Mouse (Mus musculus): ENCODE measurements at regions not wholly inside any gene's neighbourhood (a gene's known extent, or its start where the extent isn't known, plus 50 kb on each side); places are given as distances from the start of the nearest gene placed in this dataset.

DNA sequence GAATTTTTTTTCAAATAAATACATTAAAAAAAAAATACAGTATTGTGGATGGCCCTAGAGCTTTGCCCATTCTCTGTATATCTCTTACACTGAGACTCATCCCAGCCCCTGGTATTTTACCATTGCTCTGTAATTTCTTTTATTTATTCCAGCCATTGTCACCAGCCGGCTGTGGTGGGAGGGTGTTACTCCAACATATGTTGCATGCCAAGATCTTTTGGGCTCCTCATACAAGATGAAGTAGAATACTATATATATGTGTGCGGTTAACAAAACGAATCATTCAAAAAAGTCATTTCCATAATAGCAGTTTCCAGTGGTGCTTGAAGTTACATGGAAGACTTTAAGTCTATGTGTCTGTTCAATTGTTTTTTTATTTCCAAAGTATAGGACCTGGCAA lies 268.0 kb upstream of the Npvf start:
- TF ChIP-seq CTCF (IDR thresholded peaks at IDR 0.05; ENCODE audit: low read depth, low read length) (no peak), POLR2A (IDR thresholded peaks at IDR 0.05; ENCODE audit: extremely low read depth, insufficient read depth, low read length) (no peak)
- Histone ChIP-seq H3K27me3 (ENCODE audit: control insufficient read depth, insufficient read depth, low read length) (no peaks in the 10 kb centered on the region), H3K4me1 (ENCODE audit: control insufficient read depth, insufficient read depth, low read length) (no peaks in the 10 kb centered on the region), H3K9ac (ENCODE audit: low read depth, low read length) (no peak overlapping the region), H3K27ac (replicated peaks; ENCODE audit: insufficient read depth, low read depth, low read length) (no peak overlapping the region), H3K79me2 (ENCODE audit: control insufficient read depth, insufficient read depth, low read length) (no peaks in the 10 kb centered on the region), H3K4me3 (ENCODE audit: insufficient read depth, low read depth, low read length) (no peak overlapping the region), H3K36me3 (ENCODE audit: control insufficient read depth, insufficient read depth, low read length) (no peaks in the 10 kb centered on the region)
- no peak for DNase-seq (ENCODE audit: extremely low read depth, low read depth, low spot score)
- WGBS = 92% methylated on average over 3 of the region's 3 CpGs

DNA sequence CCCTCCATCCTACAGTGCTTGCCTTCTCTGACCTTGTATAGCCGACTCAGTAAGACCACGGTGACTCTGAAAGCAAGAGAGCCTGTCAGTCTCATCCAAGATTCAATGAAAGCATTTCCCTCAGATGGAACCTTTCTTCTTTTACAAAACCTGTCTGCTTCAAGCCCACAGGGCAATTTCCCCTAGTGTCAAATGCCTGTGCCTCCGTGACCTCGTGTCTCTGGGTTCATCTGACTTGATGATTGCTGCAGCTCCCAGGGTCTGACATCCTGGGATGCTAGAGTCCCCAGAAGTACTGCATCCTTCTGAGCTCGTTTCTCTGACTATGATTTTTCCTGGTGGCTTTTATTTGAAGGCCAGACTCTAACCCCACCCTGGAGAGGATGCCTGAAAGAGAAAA lies 270.3 kb upstream of the Npvf start:
- Histone ChIP-seq H3K79me2 (ENCODE audit: control insufficient read depth, insufficient read depth, low read length) (no peaks in the 10 kb centered on the region), H3K4me3 (ENCODE audit: insufficient read depth, low read depth, low read length) (no peak overlapping the region), H3K9ac (ENCODE audit: low read depth, low read length) (no peak overlapping the region), H3K4me1 (ENCODE audit: control insufficient read depth, insufficient read depth, low read length) (no peaks in the 10 kb centered on the region), H3K27me3 (ENCODE audit: control insufficient read depth, insufficient read depth, low read length) (0 out of 2 replicates have a peak, but pooled peaks cover 4% of the 10 kb centered on the region), H3K27ac (replicated peaks; ENCODE audit: insufficient read depth, low read depth, low read length) (no peak overlapping the region), H3K36me3 (ENCODE audit: control insufficient read depth, insufficient read depth, low read length) (no peaks in the 10 kb centered on the region)
- WGBS = 51% methylated on average over 5 of the region's 5 CpGs
- TF ChIP-seq CTCF (IDR thresholded peaks at IDR 0.05; ENCODE audit: low read depth, low read length) (no peak), POLR2A (IDR thresholded peaks at IDR 0.05; ENCODE audit: extremely low read depth, insufficient read depth, low read length) (no peak)
- DNase-seq (ENCODE audit: extremely low read depth, low read depth, low spot score) = no peak

DNA sequence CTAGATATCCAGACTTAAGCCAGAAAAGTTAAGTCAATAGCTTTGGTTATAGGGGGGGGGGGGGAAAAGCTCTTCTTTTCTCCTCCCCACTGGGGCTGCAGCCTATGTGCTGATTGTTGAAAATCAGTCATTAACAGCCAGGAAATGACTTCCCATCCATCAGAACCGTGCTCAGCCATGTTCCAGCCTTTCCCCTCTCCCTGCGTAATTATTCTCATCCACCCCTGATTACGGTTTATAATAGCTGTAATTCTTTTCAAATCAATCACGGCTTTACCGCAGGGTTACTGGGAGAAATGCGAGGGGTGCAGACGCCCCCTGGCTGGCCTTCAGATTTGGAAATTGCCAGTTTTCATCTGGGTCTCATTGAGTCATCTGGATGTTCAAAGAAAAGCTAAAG lies 270.8 kb upstream of the Npvf start:
- H3K9ac ChIP-seq (ENCODE audit: low read depth, low read length) = no peak overlapping the region
- H3K27me3 ChIP-seq (ENCODE audit: control insufficient read depth, insufficient read depth, low read length) = 0 out of 2 replicates have a peak, but pooled peaks cover 4% of the 10 kb centered on the region
- no peak for TF ChIP-seq POLR2A (IDR thresholded peaks at IDR 0.05; ENCODE audit: extremely low read depth, insufficient read depth, low read length)
- no peak for TF ChIP-seq CTCF (IDR thresholded peaks at IDR 0.05; ENCODE audit: low read depth, low read length)
- no peaks in the 10 kb centered on the region for H3K4me1 ChIP-seq (ENCODE audit: control insufficient read depth, insufficient read depth, low read length)
- no peaks in the 10 kb centered on the region for H3K36me3 ChIP-seq (ENCODE audit: control insufficient read depth, insufficient read depth, low read length)
- WGBS = 75% methylated on average over 7 of the region's 7 CpGs
- no peak for DNase-seq (ENCODE audit: extremely low read depth, low read depth, low spot score)
- no peak overlapping the region for H3K27ac ChIP-seq (replicated peaks; ENCODE audit: insufficient read depth, low read depth, low read length)
- H3K4me3 ChIP-seq (ENCODE audit: insufficient read depth, low read depth, low read length) = no peak overlapping the region
- no peaks in the 10 kb centered on the region for H3K79me2 ChIP-seq (ENCODE audit: control insufficient read depth, insufficient read depth, low read length)

DNA sequence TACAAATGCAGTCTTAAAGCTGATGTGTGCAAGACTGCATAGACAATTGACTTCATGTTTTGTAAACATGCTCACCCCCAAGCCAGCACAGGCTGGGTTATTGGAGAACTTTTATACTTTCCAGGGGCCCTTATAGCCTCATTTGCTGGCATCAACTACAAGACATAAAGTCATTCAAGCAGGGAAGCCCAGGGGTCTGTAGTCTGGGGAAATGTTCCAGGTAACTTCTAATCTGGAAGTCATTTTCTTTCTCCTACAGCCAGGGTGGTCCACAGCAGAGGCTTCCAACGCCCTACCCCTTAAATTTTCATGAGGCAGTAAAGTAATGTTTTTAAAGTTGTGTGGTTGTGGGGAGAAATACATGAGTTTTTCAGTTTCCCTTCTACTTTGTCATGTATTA lies 272.1 kb upstream of the Npvf start:
- H3K79me2 ChIP-seq (ENCODE audit: control insufficient read depth, insufficient read depth, low read length) = no peaks in the 10 kb centered on the region
- H3K36me3 ChIP-seq (ENCODE audit: control insufficient read depth, insufficient read depth, low read length) = no peaks in the 10 kb centered on the region
- H3K4me1 ChIP-seq (ENCODE audit: control insufficient read depth, insufficient read depth, low read length) = no peaks in the 10 kb centered on the region
- 69% methylated on average over 1 of the region's 1 CpGs for WGBS
- no peak overlapping the region for H3K4me3 ChIP-seq (ENCODE audit: insufficient read depth, low read depth, low read length)
- TF ChIP-seq POLR2A (IDR thresholded peaks at IDR 0.05; ENCODE audit: extremely low read depth, insufficient read depth, low read length) (no peak), CTCF (IDR thresholded peaks at IDR 0.05; ENCODE audit: low read depth, low read length) (no peak)
- 0 out of 2 replicates have a peak, but pooled peaks cover 4% of the 10 kb centered on the region for H3K27me3 ChIP-seq (ENCODE audit: control insufficient read depth, insufficient read depth, low read length)
- no peak overlapping the region for H3K9ac ChIP-seq (ENCODE audit: low read depth, low read length)
- no peak for DNase-seq (ENCODE audit: extremely low read depth, low read depth, low spot score)
- H3K27ac ChIP-seq (replicated peaks; ENCODE audit: insufficient read depth, low read depth, low read length) = no peak overlapping the region

DNA sequence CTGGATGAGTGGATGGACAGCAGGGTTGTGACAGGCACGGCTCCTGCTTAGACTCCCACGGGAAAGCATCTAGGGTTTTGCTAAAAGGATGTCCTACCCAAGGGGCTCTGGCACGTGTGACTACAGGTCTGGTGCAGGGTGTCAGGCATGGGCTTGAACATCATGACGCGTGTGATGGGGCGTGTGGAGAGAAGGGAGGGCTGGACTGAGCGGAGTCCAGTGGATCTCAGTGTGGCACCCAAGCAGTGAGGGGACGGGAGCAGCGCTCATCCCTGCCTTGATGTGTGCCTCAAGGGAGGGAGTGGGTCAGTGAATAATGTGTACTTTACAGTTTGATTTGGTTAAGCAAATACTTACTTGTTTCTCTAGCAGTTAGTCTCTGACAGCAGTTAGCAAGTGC lies 275.3 kb upstream of the Npvf start:
- 45% methylated on average over 9 of the region's 9 CpGs for WGBS
- TF ChIP-seq CTCF (IDR thresholded peaks at IDR 0.05; ENCODE audit: low read depth, low read length) (no peak), POLR2A (IDR thresholded peaks at IDR 0.05; ENCODE audit: extremely low read depth, insufficient read depth, low read length) (no peak)

DNA sequence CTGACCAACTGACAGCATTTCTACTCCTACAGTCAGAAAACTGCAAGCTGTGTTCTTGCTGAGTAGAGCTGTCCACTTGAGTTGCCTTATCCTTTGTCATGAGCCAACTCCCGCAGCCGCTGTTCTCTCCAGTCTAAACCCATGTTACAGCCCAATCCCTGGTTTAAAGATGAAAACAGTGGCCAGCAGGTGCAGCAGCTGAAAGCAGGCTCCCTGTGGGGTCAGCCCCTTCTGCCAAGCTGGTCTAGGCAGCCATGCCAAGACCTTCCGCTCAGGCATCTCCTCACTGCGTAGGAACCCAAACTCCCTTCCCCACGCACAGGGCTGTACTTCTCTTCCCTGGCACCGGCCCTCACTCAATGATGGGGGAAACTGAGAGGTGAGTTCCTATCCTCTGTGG lies 279.3 kb upstream of the Npvf start:
- DNase-seq (ENCODE audit: extremely low read depth, low read depth, low spot score) = no peak

More for the DNA sequence above, 275.3 kb upstream of the Npvf start:
- Histone ChIP-seq H3K79me2 (ENCODE audit: control insufficient read depth, insufficient read depth, low read length) (no peaks in the 10 kb centered on the region), H3K27ac (replicated peaks; ENCODE audit: insufficient read depth, low read depth, low read length) (no peak overlapping the region), H3K36me3 (ENCODE audit: control insufficient read depth, insufficient read depth, low read length) (no peaks in the 10 kb centered on the region), H3K4me3 (ENCODE audit: insufficient read depth, low read depth, low read length) (no peak overlapping the region), H3K9ac (ENCODE audit: low read depth, low read length) (no peak overlapping the region), H3K4me1 (ENCODE audit: control insufficient read depth, insufficient read depth, low read length) (no peaks in the 10 kb centered on the region), H3K27me3 (ENCODE audit: control insufficient read depth, insufficient read depth, low read length) (0 out of 2 replicates have a peak, but pooled peaks cover 4% of the 10 kb centered on the region)
- no peak for DNase-seq (ENCODE audit: extremely low read depth, low read depth, low spot score)

More for the DNA sequence above, 279.3 kb upstream of the Npvf start:
- Histone ChIP-seq H3K9ac (ENCODE audit: low read depth, low read length) (no peak overlapping the region), H3K4me3 (ENCODE audit: insufficient read depth, low read depth, low read length) (no peak overlapping the region), H3K27ac (replicated peaks; ENCODE audit: insufficient read depth, low read depth, low read length) (no peak overlapping the region), H3K4me1 (ENCODE audit: control insufficient read depth, insufficient read depth, low read length) (no peaks in the 10 kb centered on the region), H3K36me3 (ENCODE audit: control insufficient read depth, insufficient read depth, low read length) (no peaks in the 10 kb centered on the region), H3K27me3 (ENCODE audit: control insufficient read depth, insufficient read depth, low read length) (0 out of 2 replicates have a peak, but pooled peaks cover 4% of the 10 kb centered on the region), H3K79me2 (ENCODE audit: control insufficient read depth, insufficient read depth, low read length) (no peaks in the 10 kb centered on the region)
- no peak for TF ChIP-seq CTCF (IDR thresholded peaks at IDR 0.05; ENCODE audit: low read depth, low read length)
- no peak for TF ChIP-seq POLR2A (IDR thresholded peaks at IDR 0.05; ENCODE audit: extremely low read depth, insufficient read depth, low read length)
- WGBS = 96% methylated on average over 6 of the region's 6 CpGs
